Mouse (Mus musculus) ES-Bruce4 (cell line): ENCODE data around the gene Homer3. TPM values are rescaled to one million over a fixed set of nuclear protein-coding genes. Genes with fewer than 3 reads are reported as not detected.

Experiments used
- H3K27ac ChIP-seq: 2 replicates; pipeline ENCODE4 v1.5.1; 2012; ENCODE audit warnings: low read length, inconsistent platforms; ENCODE audit not compliant: insufficient read depth
- H3K27me3 ChIP-seq: 2 replicates; pipeline ENCODE4 v1.6.1; 2012; ENCODE audit warnings: mild to moderate bottlenecking, low read length, inconsistent platforms; ENCODE audit not compliant: control insufficient read depth, poor library complexity, insufficient read depth, severe bottlenecking
- H3K36me3 ChIP-seq: 2 replicates; pipeline ENCODE4 v1.6.1; 2012; ENCODE audit warnings: inconsistent platforms, mild to moderate bottlenecking, low read length, moderate library complexity; ENCODE audit not compliant: control insufficient read depth, poor library complexity, insufficient read depth, severe bottlenecking
- H3K4me1 ChIP-seq: one replicate; pipeline ENCODE4 v1.8.1; 2011; ENCODE audit warnings: low read length; ENCODE audit not compliant: control insufficient read depth, insufficient read depth
- H3K4me3 ChIP-seq: 2 replicates; pipeline ENCODE4 v1.5.1; 2011; ENCODE audit warnings: low read depth, mild to moderate bottlenecking, low read length
- H3K9ac ChIP-seq: 2 replicates; pipeline ENCODE4 v1.6.1; 2012; ENCODE audit warnings: low read depth, mild to moderate bottlenecking, inconsistent platforms; ENCODE audit not compliant: poor library complexity, severe bottlenecking
- H3K9me3 ChIP-seq: replicated peaks from 2 replicates; pipeline ENCODE4 v1.6.1; 2012; ENCODE audit warnings: mild to moderate bottlenecking, low read length, inconsistent platforms; ENCODE audit not compliant: control insufficient read depth, poor library complexity, insufficient read depth, severe bottlenecking
- CTCF ChIP-seq: IDR thresholded peaks from one replicate; pipeline ENCODE4 v1.8.1; 2011; ENCODE audit warnings: low read depth, low read length
- POLR2A ChIP-seq: IDR thresholded peaks from one replicate; pipeline ENCODE4 v1.8.1; 2011; ENCODE audit warnings: low read length; ENCODE audit not compliant: insufficient read depth
- polyA plus RNA-seq: library from polyadenylated mRNA; stranded (reverse); fragments of >200 nt; gene quantifications from 2 replicates; pipeline ENCODE4 v1.2.4, GENCODE M21; 2011; ENCODE audit warnings: low read depth; ENCODE audit not compliant: missing spikeins, insufficient read depth, insufficient read length

Gene Homer3
- polyA plus RNA-seq, 1 experiment, result 37.9 TPM

DNA sequence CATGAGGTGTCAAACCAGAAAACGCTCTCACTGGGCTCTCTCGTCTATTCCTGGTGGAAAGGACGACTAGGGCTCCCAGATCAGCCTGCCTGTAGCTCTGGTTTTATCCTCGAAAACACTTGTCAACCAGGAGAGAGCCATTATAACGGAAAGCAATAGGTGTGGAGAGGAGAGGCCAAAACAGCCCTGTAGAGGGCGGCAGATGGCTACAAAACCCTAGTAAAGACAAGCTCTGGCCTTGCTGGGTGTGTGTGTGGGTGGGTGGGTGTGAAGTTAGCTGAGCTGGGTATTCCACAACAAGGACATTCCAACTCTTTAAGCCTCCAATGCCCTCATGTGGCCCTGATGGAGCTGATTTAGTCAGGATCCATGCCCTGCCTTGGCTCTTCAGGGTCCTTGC lies 61.1 kb downstream of the Homer3 start:
- H3K4me1 ChIP-seq, result peaks cover 2% of the 10 kb centered on the region
- no peaks in the 10 kb centered on the region for H3K9me3 ChIP-seq
- no peaks in the 10 kb centered on the region for H3K27me3 ChIP-seq
- TF ChIP-seq CTCF (peak; percentile 56), POLR2A (no peak)
- H3K27ac ChIP-seq, result no peak overlapping the region
- peaks cover 54% of the 10 kb centered on the region for H3K36me3 ChIP-seq
- no peak overlapping the region for H3K4me3 ChIP-seq
- H3K9ac ChIP-seq, result no peak overlapping the region

Other genes with a start within 250 kb of the Homer3 start
- 40.2 and 41.0 TPM in 2 replicates for gene Mau2, start 240.1 kb upstream of the Homer3 start, polyA plus RNA-seq
- gene Sugp1, start 240.0 kb upstream of the Homer3 start, polyA plus RNA-seq, result 36.5 and 37.3 TPM in 2 replicates
- gene Tm6sf2, start 209.9 kb upstream of the Homer3 start, polyA plus RNA-seq, result 0.99 and 1.4 TPM in 2 replicates
- gene Hapln4, start 199.4 kb upstream of the Homer3 start, polyA plus RNA-seq, result 2.2 TPM in 2 replicates
- gene Ncan, start 162.0 kb upstream of the Homer3 start, polyA plus RNA-seq, result 1.4 and 1.6 TPM in 2 replicates
- 38.0 and 42.7 TPM in 2 replicates for gene Nr2c2ap, start 151.5 kb upstream of the Homer3 start, polyA plus RNA-seq
- gene Rfxank, start 143.7 kb upstream of the Homer3 start, polyA plus RNA-seq, result 7.9 and 8.2 TPM in 2 replicates
- 24.1 and 28.3 TPM in 2 replicates for gene Borcs8, start 143.3 kb upstream of the Homer3 start, polyA plus RNA-seq
- 4.4 and 5.8 TPM in 2 replicates for gene Mef2b, start 143.1 kb upstream of the Homer3 start, polyA plus RNA-seq
- 36.5 and 43.1 TPM in 2 replicates for gene Tmem161a, start 110.5 kb upstream of the Homer3 start, polyA plus RNA-seq
- gene Slc25a42, start 70.5 kb upstream of the Homer3 start, polyA plus RNA-seq, result 7.8 and 9.3 TPM in 2 replicates
- gene Sugp2, start 48.6 kb upstream of the Homer3 start, polyA plus RNA-seq, result 46.0 and 47.2 TPM in 2 replicates
- 5.7 and 11.8 TPM in 2 replicates for gene Armc6, start 48.4 kb upstream of the Homer3 start, polyA plus RNA-seq
- 45.3 and 50.5 TPM in 2 replicates for gene Ddx49, start 19.7 kb downstream of the Homer3 start, polyA plus RNA-seq
- 115 and 117 TPM in 2 replicates for gene Cope, start 19.7 kb downstream of the Homer3 start, polyA plus RNA-seq
- gene Cers1, start 32.9 kb downstream of the Homer3 start, polyA plus RNA-seq, result 3.4 and 3.8 TPM in 2 replicates
- gene Gdf1, start 47.0 kb downstream of the Homer3 start, polyA plus RNA-seq, result 1.0 TPM in 1 of 2 replicates, not detected in the other
- gene Upf1, start 70.5 kb downstream of the Homer3 start, polyA plus RNA-seq, result 46.3 and 50.1 TPM in 2 replicates
- gene Comp, start 90.7 kb downstream of the Homer3 start, polyA plus RNA-seq, result 1.4 and 2.0 TPM in 2 replicates
- gene Crtc1, start 156.8 kb downstream of the Homer3 start, polyA plus RNA-seq, result 7.7 and 9.6 TPM in 2 replicates
- 27.4 and 33.7 TPM in 2 replicates for gene Klhl26, start 194.1 kb downstream of the Homer3 start, polyA plus RNA-seq
- 3.3 and 4.2 TPM in 2 replicates for gene Tmem59l, start 204.5 kb downstream of the Homer3 start, polyA plus RNA-seq
- 6.1 and 7.5 TPM in 2 replicates for gene Crlf1, start 210.3 kb downstream of the Homer3 start, polyA plus RNA-seq
- gene Rex1bd, start 223.9 kb downstream of the Homer3 start, polyA plus RNA-seq, result 40.0 and 43.7 TPM in 2 replicates
- 1,157 and 1,272 TPM in 2 replicates for gene Uba52, start 228.0 kb downstream of the Homer3 start, polyA plus RNA-seq
- 80.5 and 87.3 TPM in 2 replicates for gene Fkbp8, start 244.9 kb downstream of the Homer3 start, polyA plus RNA-seq
- 57.4 and 63.5 TPM in 2 replicates for gene Kxd1, start 245.1 kb downstream of the Homer3 start, polyA plus RNA-seq